Mouse (Mus musculus) liver, postnatal 0 days (tissue): ENCODE results near the gene Itgb7.

ENCODE experiments used
- CTCF ChIP-seq: sonication (generic); IDR thresholded peaks from 2 replicates; pipeline ENCODE4 v1.5.1; 2016; ENCODE audit warnings: antibody characterized with exemption, low read depth
- EP300 ChIP-seq: IDR thresholded peaks from 2 replicates; pipeline ENCODE4 v1.6.1; 2016; ENCODE audit warnings: antibody characterized with exemption, low read depth, mild to moderate bottlenecking

- TF ChIP-seq EP300 = no peak
- TF ChIP-seq CTCF = peak; percentile 94
These were observed 53.5 kb downstream of the Itgb7 start for GRCm38 (mm10) chr15:102178279-102178678.
